Mouse (Mus musculus) neural tube, embryonic 14.5 days (tissue): Measurements from ENCODE around the gene Epha4. TPM values are rescaled to one million over a fixed set of nuclear protein-coding genes. Genes with fewer than 3 reads are reported as not detected.

Experiments
- ATAC-seq: fragments of 200-750 bp; cut with Nextera tagmentation; 2 replicates; pipeline ENCODE4 v1.8.0; 2017; ENCODE audit warnings: low read depth, mild to moderate bottlenecking, moderate TSS enrichment, moderate library complexity
- H3K27ac ChIP-seq: fragments of 300-500 bp; sonication (generic); 2 replicates; pipeline ENCODE4 v1.5.1; 2014; ENCODE audit warnings: low read depth, mild to moderate bottlenecking, control low read depth, low read length, moderate library complexity, mixed read lengths
- H3K27me3 ChIP-seq: fragments of 300-500 bp; sonication (generic); 2 replicates; pipeline ENCODE4 v1.6.1; 2014; ENCODE audit warnings: low read length; ENCODE audit not compliant: control insufficient read depth, insufficient read depth
- H3K36me3 ChIP-seq: fragments of 300-500 bp; sonication (generic); 2 replicates; pipeline ENCODE4 v1.6.1; 2014; ENCODE audit warnings: low read length, mixed read lengths; ENCODE audit not compliant: control insufficient read depth, insufficient read depth
- H3K4me1 ChIP-seq: fragments of 300-500 bp; sonication (generic); 2 replicates; pipeline ENCODE4 v1.6.1; 2014; ENCODE audit warnings: low read length; ENCODE audit not compliant: control insufficient read depth, insufficient read depth
- H3K4me2 ChIP-seq: fragments of 300-500 bp; sonication (generic); 2 replicates; pipeline ENCODE4 v1.6.1; 2014; ENCODE audit warnings: mild to moderate bottlenecking, low read depth, low read length, control low read depth
- H3K4me3 ChIP-seq: fragments of 300-500 bp; sonication (generic); 2 replicates; pipeline ENCODE4 v1.5.1; 2014; ENCODE audit warnings: low read depth, low read length, control low read depth, mixed read lengths
- H3K9ac ChIP-seq: fragments of 300-500 bp; sonication (generic); replicated peaks from 2 replicates; pipeline ENCODE4 v1.6.1; 2014; ENCODE audit warnings: low read depth, mild to moderate bottlenecking, control low read depth, low read length, mixed read lengths
- H3K9me3 ChIP-seq: fragments of 300-500 bp; sonication (generic); 2 replicates; pipeline ENCODE4 v1.6.1; 2016; ENCODE audit warnings: low read length; ENCODE audit not compliant: control insufficient read depth
- WGBS: fragments of 180-500 bp; shearing (Covaris S2); extraction: QIAGEN DNeasy Blood & Tissue Kit; methylation state at CpG from one replicate; pipeline ENCODE4 v1.1.7; 2014; 5-methylcytosine and 5-hydroxymethylcytosine counted together
- polyA plus RNA-seq: library from polyadenylated mRNA; unstranded; fragments of >200 nt; fragmentation: Nextera tagmentation; extraction: Ambion mirVana; gene quantifications from 2 replicates; pipeline ENCODE4 v1.2.1, GENCODE M21; 2014

Epha4 gene
- polyA plus RNA-seq, 1 experiment from 2014 or later = 41.8 TPM

- H3K4me1 ChIP-seq = no peaks in the 10 kb centered on the region; the same call in 1 of the 2 replicates
- no peak for ATAC-seq
- no peaks in the 10 kb centered on the region for H3K9me3 ChIP-seq
- no peaks in the 10 kb centered on the region for H3K27me3 ChIP-seq
- no peak overlapping the region for H3K4me2 ChIP-seq
- H3K4me3 ChIP-seq = no peak overlapping the region
- no peaks in the 10 kb centered on the region for H3K36me3 ChIP-seq
- H3K9ac ChIP-seq = no peak overlapping the region
- H3K27ac ChIP-seq = no peak overlapping the region
- WGBS = 75% methylated on average over 11 of the region's 11 CpGs
These were observed 53.9 kb downstream of the Epha4 start for GRCm38 (mm10) chr1:77460831-77461629.

- Histone ChIP-seq H3K36me3 (no peaks in the 10 kb centered on the region), H3K4me3 (no peak overlapping the region), H3K27me3 (no peaks in the 10 kb centered on the region), H3K4me1 (no peaks in the 10 kb centered on the region; the same call in 1 of the 2 replicates), H3K4me2 (no peak overlapping the region), H3K27ac (no peak overlapping the region), H3K9ac (no peak overlapping the region), H3K9me3 (no peaks in the 10 kb centered on the region)
- no peak for ATAC-seq
- 70% methylated on average over 7 of the region's 7 CpGs for WGBS
These were observed 56.0 kb downstream of the Epha4 start for GRCm38 (mm10) chr1:77458751-77459385.

DNA sequence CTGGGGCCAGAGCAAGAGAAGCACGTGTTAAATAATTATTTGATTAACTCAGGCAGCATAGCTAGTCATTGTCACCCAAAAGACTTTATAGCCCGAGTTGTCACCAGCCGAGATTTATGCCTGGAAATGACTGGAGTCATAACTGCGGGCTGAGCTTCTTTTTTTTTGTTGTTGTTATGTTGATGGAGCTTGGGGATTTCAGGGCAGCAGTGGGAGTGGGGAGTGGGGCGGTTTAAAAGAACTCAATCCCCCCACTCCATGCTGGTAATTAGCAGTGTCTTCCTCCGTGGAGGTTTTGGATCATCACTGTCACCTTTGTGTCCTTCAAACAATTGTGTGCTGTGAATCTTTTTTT lies 57.5 kb downstream of the Epha4 start:
- H3K27ac ChIP-seq = no peak overlapping the region
- no peaks in the 10 kb centered on the region for H3K36me3 ChIP-seq
- no peaks in the 10 kb centered on the region; the same call in 1 of the 2 replicates for H3K4me1 ChIP-seq
- H3K9me3 ChIP-seq = no peaks in the 10 kb centered on the region
- no peaks in the 10 kb centered on the region for H3K27me3 ChIP-seq
- H3K4me3 ChIP-seq = no peak overlapping the region
- WGBS = 10% methylated on average over 6 of the region's 6 CpGs
- no peak overlapping the region for H3K4me2 ChIP-seq
- H3K9ac ChIP-seq = no peak overlapping the region
- no peak for ATAC-seq

GRCm38 (mm10) chr1:77456695-77457445 lies 58.0 kb downstream of the Epha4 start:
- Histone ChIP-seq H3K27me3 (no peaks in the 10 kb centered on the region), H3K36me3 (no peaks in the 10 kb centered on the region), H3K9ac (no peak overlapping the region), H3K4me1 (no peaks in the 10 kb centered on the region; the same call in 1 of the 2 replicates), H3K9me3 (no peaks in the 10 kb centered on the region), H3K27ac (no peak overlapping the region), H3K4me3 (no peak overlapping the region), H3K4me2 (no peak overlapping the region)
- WGBS = 19% methylated on average over 7 of the region's 7 CpGs
- ATAC-seq = no peak

DNA sequence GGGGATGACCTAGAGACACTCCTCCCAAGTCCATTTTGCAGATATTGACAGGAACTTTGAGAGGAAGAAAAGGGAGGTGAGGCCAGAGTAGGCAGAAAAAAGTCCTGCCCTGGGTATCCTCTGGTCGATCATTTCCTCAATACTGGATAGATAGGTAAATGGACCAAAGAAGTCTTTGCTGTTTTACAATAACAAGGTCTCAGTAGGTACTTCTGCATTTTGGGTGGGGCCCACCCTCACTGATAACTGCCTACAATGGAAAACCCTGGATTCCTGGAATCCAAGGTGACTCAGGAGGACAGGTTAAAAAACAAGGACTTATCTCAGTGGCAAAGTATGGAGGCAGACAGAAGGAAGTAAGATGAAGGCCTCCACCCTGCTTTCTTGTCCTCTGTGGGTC lies 61.1 kb downstream of the Epha4 start:
- H3K4me2 ChIP-seq = no peak overlapping the region
- no peaks in the 10 kb centered on the region; the same call in 1 of the 2 replicates for H3K4me1 ChIP-seq
- H3K36me3 ChIP-seq = no peaks in the 10 kb centered on the region
- 97% methylated on average over 1 of the region's 1 CpGs for WGBS
- ATAC-seq = no peak
- H3K27me3 ChIP-seq = no peaks in the 10 kb centered on the region
- no peak overlapping the region for H3K9ac ChIP-seq
- no peak overlapping the region for H3K27ac ChIP-seq
- no peaks in the 10 kb centered on the region for H3K9me3 ChIP-seq
- no peak overlapping the region for H3K4me3 ChIP-seq

GRCm38 (mm10) chr1:77452721-77453120 lies 62.2 kb downstream of the Epha4 start:
- Histone ChIP-seq H3K27ac (no peak overlapping the region), H3K36me3 (no peaks in the 10 kb centered on the region), H3K4me1 (no peaks in the 10 kb centered on the region; the same call in 1 of the 2 replicates), H3K9me3 (no peaks in the 10 kb centered on the region), H3K4me3 (no peak overlapping the region), H3K4me2 (no peak overlapping the region), H3K27me3 (no peaks in the 10 kb centered on the region), H3K9ac (no peak overlapping the region)
- ATAC-seq = no peak
- WGBS = 94% methylated on average over 3 of the region's 3 CpGs

GRCm38 (mm10) chr1:77451541-77451940 lies 63.3 kb downstream of the Epha4 start:
- Histone ChIP-seq H3K27ac (no peak overlapping the region), H3K4me3 (no peak overlapping the region), H3K36me3 (no peaks in the 10 kb centered on the region), H3K27me3 (no peaks in the 10 kb centered on the region), H3K4me2 (no peak overlapping the region), H3K9ac (no peak overlapping the region), H3K9me3 (no peaks in the 10 kb centered on the region), H3K4me1 (no peaks in the 10 kb centered on the region)
- ATAC-seq = no peak
- 81% methylated on average over 3 of the region's 3 CpGs for WGBS

GRCm38 (mm10) chr1:77450201-77450600 lies 64.7 kb downstream of the Epha4 start:
- 36% methylated on average over 3 of the region's 3 CpGs for WGBS
- no peak for ATAC-seq
- Histone ChIP-seq H3K4me2 (no peak overlapping the region), H3K9ac (no peak overlapping the region), H3K27ac (no peak overlapping the region), H3K4me1 (no peaks in the 10 kb centered on the region), H3K36me3 (no peaks in the 10 kb centered on the region), H3K9me3 (no peaks in the 10 kb centered on the region), H3K27me3 (no peaks in the 10 kb centered on the region), H3K4me3 (no peak overlapping the region)
